Mouse (Mus musculus) frontal cortex, postnatal 36 days (tissue): ENCODE data around the gene Rxfp4.

Experiments
- DNase-seq, 2 experiments: peaks; one replicate each; pipeline ENCODE4 v3.0.0; 2022; ENCODE audit warnings: low spot score in 2 of 2

Rxfp4 gene

DNA sequence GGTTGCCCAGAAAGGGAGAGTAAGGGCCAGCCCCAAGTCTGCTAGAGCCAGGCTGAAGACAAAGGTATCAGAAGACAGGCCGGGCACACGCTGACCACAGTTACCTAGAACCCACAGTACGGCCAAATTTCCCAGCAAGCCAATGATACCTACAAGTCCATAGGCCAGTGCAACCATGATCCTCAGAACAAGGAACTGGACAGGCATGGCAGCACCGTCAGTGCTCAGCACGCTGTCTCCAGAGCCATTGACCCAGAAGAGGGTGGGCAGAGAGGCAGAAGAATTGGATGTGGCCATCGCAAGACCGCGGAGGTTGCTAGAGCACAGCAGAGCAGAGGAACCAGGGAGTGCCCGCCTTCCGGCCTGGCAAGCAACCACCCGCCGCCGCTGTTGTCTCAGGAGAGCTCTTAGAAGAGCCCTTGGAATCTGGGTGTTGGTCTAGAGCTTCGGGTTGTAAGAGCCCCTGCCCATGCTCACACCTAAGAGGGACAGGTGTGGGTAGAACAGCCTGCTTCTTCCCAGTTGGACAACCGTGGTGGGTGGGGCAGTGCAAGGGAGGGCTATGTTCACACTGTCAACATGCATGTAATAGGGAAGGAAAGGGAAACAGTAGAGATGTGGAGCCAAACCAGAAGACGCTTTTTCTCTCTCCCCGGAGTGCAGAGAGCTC is at the start of gene Rxfp4:
Gene Rxfp4, minus strand, starts transcription at position 297 of the 670 bp plus-strand sequence.
- no peak for DNase-seq

DNA sequence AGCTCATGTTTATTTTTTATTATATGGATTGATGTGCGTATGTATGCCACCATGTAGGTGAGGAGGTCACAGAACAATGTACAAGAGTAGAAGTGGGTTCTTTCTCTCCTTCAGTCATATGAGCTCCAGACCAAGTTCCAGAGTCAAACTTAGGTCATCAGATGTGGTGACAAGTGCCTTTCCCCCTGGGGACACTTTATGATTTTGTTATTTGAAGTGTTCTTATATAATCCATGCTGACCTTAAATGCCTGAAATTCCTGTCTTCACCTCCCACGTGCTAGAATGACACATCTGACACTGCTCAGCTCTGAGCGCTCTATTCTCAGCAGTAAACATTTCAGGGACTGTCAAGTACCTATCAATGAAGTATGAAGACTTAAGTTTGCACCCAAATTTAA is 48.3 kb upstream of the Rxfp4 start:
- no peak for DNase-seq

DNA sequence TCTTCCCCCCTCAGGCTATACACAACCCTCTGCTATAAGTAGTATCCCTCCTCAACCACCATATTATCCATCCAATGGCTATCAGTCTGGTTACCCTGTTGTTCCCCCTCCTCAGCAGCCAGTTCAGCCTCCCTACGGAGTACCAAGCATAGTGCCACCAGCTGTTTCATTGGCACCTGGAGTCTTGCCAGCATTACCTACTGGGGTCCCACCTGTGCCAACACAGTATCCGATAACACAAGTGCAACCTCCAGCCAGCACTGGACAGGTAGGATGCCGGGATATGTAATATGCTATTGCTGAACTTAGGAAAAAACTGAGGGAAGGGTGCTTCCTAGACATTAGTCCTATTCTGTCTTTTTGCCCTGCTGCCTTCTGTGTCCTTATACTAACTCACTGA is 47.3 kb upstream of the Rxfp4 start:
- DNase-seq, result no peak

DNA sequence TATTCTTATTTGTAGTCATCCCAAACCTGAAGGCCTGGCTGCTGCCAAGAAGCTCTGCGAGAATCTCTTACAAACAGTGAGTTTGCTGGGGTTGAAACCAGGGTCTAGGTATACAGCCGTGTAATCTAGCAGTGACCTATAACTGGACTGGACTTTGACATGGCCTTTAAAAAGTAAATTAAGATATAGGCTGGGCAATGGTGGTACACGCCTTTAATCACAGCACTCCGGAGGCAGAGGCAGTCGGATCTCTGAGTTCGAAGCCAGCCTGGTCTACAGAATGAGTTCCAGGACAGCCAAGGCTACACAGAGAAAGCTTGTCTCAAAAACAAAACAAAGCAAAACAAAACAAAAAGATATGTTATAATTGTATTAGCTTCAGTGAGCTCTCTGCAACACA is 45.9 kb upstream of the Rxfp4 start:
- no peak for DNase-seq

- DNase-seq, result no peak
Observed at GRCm38 (mm10) chr3:88698051-88698450, 45.1 kb upstream of the Rxfp4 start.

DNA sequence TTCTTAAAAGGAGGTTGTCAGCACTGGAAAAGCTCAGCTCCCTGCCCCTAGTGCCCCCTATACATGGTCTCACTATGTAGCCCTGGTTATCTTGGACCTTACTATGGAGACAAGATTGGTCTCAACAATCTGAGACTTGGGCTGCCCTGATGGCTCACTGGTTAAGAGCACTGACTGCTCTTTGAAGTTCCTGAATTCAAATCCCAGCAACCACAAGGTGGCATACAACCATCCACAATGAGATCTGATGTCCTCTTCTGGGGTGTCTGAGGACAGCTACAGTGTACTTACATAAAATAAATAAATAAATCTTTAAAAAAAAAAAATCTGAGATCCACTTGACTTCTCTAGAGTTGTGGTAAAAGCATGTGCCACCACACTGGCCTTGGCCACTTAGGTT is 42.6 kb upstream of the Rxfp4 start:
- DNase-seq, result no peak

DNA sequence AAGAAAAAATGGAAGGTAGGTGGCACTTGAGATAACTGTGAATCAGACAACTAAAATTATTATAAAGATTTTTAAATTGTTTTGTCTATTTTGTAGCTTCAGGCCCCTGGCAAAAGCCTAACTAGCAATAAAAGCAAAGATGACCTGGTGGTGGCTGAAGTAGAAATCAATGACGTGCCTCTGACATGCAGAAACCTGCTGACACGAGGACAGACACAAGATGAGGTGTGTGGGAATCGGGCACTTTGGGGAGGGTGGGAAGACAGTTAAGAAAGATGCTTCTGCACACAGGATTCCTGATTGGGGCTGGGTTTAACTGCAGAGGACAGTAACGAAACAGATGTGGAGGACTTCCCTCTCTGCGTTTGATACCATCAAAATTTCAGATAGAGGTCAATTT is 36.1 kb upstream of the Rxfp4 start:
- no peak for DNase-seq

DNA sequence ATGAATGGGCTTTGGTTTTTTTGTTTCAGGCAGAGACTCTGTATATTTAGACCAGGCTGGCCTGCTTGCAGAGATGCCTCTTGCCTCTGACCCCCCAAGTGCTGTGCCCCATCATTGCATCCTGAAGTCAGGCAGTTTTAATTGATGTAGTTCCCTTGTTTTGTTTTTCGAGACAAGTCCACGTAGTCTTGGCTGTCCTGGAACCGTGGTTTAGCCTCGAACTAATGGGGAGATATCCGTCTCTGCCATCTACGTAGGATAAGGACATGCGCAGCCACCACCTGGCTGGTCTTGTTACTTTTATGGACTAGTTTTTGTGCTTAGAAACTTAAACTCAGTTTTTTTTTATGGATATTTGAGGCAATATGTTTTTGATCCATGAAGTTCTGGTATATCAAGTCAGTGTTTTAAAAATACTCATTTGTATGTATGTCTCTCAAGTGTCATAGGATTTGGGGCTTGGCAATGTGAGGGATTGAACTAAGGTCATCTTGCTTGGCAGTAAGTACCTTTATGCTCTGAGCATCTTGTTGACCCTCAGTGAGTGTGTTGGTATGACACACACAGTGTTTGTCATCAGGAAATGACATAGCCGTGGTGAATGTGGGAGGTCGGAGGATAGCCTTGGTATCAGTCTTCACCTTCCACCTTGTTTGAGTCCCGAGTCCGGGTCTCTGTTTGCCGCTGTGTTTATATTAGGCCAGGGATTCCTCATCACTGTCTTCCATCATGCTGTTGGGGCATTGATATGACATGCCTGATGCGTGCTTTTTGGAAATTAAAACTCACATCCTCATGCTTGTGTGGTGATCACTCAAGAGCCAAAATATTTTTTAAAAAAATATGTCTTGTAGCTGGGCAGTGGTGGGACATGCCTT is 34.0 kb upstream of the Rxfp4 start:
- DNase-seq, result no peak

- peak in 1 of 2 experiments; percentile 60 for DNase-seq
Observed at GRCm38 (mm10) chr3:88685958-88686451, 33.1 kb upstream of the Rxfp4 start.

DNA sequence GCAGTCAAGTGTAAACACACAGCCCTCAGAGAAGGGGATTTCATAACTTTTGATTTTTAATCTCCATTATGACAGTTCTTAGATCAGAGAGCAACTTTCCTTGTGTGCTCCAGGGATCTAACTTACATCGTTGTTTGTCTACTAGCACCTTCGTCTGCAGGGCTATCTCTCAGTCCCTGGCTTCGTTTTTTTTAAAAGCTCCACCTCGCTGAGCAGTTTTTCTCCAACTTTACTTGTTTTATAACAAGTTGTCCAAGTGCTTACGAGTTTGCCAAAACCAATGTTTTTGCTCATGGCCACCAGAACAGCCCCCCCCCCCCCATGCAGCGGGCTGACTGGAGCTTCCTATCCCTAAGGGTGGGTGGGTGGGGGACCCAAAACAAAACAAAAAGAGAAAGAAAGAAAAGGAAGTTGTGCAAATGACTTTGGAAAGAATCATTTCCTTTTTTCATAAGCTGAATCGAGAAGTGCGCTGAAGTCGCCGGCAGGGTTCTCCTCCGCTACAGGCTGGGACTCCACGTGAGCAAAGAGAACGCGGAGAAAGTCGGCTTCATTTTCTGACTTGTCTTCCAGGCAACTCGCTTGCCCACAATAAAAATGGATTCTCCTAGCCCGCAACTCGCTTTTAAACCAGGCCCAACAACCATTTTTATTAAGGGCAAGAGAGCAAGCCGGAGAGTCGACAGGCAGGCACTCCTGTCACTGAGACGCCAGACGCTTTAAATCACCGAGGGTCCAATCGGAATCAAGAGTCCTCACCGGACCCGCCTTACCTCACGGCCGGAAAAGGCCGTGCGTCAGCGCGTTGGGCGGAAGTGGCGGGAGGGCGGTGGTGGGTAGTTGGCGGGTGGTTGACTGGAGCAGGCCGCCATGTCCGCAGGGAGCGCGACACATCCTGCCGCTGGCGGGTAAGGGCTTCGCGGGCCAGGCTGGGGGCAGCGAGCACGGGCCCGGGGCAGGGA is 32.3 kb upstream of the Rxfp4 start, which contains the start of gene Khdc4:
Gene Khdc4, plus strand, starts transcription at position 824 of the 962 bp plus-strand sequence.
- DNase-seq, result peak; percentile 97 to 98

DNA sequence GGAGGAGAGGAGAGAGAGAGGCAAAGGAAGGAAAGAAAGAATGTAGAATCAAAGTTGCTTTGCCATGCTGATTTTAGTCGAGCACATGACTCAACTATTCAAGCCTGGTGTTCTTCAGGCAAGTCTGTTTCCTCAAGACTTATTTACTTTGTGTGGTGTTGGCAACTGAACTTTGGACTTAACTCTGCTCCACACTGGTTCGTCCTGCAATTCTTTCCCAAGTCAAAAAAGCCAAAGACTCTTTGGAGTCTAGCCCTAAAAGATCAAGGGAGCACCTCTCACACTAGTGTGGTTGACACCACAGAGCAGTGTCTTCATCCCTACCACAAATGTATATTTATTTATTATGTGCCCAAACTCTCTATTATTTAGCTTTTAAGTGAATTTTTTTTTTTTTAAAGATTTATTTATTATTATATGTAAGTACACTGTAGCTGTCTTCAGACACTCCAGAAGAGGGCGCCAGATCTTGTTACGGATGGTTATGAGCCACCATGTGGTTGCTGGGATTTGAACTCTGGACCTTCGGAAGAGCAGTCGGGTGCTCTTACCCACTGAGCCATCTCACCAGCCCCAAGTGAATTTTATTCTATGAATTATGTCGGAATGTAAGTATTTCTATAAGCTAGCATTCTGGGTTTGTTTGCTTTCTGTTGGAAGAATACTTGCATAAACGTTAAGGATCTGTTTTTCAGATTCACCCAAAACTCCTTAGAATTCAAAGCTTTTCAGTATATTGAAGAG is 31.5 kb upstream of the Rxfp4 start:
- no peak for DNase-seq

GRCm38 (mm10) chr3:88683814-88684213 is 30.9 kb upstream of the Rxfp4 start:
- no peak for DNase-seq

- DNase-seq, result peak; percentile 28 to 52
Observed at GRCm38 (mm10) chr3:88677399-88677798, 24.5 kb upstream of the Rxfp4 start.

- DNase-seq, result no peak
Observed at GRCm38 (mm10) chr3:88664095-88664494, 11.2 kb upstream of the Rxfp4 start.

DNA sequence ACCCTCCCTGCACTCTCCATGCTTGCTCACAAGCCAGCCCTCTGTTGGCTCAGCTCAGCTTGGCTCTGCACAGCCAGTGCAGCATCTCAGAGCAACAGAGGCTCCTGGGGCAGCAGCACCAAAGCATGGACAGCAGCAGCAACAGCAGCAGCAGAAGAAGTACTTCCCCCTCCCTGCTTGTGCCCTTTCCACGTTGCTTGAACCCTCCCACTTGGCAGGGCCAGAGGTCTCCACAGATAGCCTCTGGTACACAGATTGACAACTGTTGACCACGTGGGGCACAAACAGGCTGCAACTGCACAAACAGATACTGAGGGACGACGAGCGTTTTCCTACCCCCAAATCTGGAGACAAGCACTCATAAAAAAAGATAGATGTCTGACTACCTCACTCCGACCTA is 6.9 kb upstream of the Rxfp4 start:
- DNase-seq, result no peak

GRCm38 (mm10) chr3:88658441-88659127 is 5.6 kb upstream of the Rxfp4 start:
- DNase-seq, result no peak

DNA sequence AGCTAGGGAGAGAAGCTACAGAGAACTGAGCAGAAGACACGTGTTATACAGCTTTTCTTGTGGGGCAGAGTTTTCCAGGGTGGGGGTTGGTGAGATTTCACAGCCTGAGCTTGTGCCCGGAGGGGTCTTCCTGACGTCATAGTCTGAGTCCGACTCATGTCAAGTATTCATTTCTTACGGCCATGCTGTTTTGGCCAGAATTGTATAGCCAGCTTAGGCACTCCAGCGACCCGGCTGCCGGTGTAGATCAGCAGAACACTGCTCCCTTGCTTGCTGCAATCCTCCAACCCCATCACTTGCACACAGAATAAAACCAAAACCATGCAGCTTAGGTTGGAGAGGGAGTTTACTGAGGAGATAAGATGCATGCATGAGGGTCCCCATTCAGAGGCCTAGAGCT is 2.7 kb upstream of the Rxfp4 start:
- no peak for DNase-seq

DNA sequence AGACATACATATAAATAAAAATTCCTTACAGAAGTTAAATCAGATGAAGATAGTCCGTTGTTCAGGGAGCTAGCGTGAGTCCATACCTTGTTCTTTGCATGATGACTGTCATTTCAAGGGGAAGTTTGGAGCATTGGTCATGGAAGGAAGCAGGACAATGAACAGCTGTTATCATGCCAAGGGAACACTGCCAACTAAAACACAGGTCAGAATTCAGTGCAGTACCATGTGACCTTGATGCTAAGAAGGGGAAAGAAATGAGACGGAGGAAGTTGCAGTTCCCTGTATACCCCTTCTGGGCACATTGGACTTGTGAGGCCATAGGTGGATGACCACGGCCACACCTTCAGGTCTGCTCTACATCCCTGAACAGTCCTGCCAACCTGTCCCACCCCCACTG is 1.7 kb upstream of the Rxfp4 start:
- DNase-seq, result no peak

DNA sequence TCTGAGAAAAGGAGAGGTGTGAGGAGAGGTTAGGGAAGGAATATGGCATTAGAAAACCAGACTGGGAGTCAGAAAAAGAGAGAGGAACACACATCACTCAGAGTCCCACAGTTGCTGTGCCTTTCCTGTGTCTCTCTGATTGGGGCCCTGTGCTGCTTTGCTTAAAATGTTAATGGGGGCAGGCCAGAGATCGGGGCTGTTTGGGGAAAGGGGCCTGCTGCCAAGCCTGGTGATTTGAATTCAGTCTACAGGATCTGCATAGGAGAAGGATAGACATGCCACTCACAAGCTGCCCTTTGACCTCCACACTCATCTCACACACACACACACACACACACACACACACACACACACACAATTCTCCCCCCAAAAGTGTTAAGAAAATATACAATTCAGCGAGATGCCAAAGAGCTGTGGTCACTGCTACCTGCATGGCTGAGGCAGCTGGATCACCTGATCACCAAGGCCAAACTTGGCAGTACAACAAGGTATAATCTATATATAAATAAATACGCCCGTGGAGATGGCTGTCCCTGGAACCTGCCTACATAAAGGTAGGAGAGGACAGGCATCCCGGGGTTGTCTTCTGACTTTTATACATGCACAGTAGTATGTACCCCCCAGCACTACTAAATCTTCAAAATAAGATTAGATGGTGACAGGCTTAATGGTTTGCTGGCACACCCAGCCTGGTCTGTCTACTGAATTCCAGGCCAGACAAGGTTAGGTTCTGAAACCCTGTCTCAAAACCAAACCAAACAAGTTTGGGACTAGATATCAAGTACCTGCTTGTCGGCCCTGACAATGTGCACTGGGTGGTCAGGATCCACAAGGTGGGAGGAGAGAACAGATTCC is 801 bp upstream of the Rxfp4 start:
- DNase-seq, result no peak
